Mouse (Mus musculus): Measurements from ENCODE around the gene Nono.
A peak's percentile ranks its signal among the peaks of the same experiment; 100 is the strongest.

Nono gene

GRCm38 (mm10) chrX:101429142-101429949, at the start of gene Nono:
TSS of gene Nono (plus strand) at chrX:101429318.
- DNase-seq (ENCODE audit: low read depth, low spot score), result peak; percentile 97

DNA sequence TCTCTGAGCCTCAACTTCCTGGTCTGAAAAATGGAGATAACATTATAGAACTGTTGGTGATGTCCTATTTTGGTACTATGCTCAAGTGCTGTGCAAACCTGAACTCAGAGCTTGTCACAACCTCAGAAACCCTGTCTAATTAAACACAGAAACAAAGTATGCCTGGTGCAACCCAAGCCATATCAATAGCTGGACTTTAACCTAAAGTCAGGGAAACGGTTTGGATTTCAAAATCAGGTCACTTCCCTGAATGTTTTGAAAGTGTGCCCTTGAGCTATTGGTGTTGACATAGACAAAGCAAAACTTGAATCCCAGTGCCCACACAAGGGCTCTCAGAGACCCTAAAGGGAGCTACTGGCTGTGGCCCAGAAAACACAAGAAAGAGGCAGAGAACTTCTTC, 49.4 kb upstream of the Nono start:
- no peak for DNase-seq (ENCODE audit: low read depth, low spot score)

DNA sequence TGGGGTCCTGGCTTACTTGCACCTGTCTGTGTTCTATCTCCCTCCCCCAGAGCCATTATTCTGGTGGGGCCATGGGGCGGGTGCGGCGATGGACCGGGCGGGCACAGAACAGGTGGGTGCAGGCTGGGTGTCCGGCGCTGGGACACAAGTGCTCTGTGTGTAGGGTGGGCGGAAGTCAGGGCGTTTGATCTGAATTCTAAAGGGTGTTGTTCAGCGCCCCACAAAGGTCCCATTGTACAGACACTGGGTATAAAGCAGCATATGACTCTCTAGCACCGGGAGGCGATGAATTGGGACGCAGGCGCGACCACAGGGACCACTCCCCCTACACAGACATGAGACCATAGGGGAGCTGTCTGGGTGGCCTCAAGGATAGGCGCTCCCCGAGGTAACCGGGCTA, 45.7 kb upstream of the Nono start:
- DNase-seq (ENCODE audit: low read depth, low spot score), result no peak

DNA sequence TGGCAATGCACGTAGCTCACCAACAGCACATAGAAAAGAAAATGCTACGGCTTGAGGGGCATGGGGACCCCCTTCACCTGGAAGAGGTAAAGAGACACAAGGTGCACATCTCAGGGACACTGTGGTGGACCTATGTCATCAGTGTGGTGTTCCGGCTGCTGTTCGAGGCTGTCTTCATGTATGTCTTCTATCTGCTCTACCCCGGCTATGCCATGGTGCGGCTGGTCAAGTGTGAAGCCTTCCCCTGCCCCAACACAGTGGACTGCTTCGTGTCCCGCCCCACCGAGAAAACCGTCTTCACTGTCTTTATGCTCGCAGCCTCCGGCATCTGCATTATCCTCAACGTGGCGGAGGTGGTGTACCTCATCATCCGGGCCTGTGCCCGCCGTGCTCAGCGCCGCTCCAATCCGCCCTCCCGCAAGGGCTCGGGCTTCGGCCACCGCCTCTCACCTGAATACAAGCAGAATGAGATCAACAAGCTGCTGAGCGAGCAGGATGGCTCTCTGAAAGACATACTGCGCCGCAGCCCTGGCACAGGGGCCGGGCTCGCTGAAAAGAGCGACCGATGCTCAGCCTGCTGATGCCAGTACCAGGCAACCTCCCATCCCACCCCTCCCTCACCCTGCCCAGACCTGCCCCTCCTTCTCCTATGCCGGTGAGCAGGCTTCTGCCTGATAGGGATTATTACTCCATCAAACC, 44.5 kb upstream of the Nono start:
- no peak for DNase-seq (ENCODE audit: low read depth, low spot score)

DNA sequence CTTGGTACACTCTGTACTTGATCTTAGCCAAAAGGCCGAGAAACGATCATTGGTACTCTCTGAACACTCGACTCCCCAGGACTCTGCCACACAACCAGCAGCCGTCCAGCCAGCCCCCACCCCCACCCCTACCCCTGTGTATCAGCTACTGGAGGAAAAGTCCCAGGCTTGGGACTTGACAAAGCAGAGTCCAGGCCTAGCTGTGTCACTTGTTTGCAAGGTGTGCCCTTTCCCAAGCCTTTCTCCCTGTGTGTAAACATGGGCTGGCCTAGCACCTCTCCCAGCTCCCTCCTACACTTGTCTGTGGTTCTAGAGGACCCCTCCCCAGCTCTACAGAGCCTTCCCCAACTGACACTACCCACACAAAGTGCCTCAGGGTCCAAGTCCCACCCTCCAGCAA, 42.9 kb upstream of the Nono start:
- DNase-seq (ENCODE audit: low read depth, low spot score), result no peak

DNA sequence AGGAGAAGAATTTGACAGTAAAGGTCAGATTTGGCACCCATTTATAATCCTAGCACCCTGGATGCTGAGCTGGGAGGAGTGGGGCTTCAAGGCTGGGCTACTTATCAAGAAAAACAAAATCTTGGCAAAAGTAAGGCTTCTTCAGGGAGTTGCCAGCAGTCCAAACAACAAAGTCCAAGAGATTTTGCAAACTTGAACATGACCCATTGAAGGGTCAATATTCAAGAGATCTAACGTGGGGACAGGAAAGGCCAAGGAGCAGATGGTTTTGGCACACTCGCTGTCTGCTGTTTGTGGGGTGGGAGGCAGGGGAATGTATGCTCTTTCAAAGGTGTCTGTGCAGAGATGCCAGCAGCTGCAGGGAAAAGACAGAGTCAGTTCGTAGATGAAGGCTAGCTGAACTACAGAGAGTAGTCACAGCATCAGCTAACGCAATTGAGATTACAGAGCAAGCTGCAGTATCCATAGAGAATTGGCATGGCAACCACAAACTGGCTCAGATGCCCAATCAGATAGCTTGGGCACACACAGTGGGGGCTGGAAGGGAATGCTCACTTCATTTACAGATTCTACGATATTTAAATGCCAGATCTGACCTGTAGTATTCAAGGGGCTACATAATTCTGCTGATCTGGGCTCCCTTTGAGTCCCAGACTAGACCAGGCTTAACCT, 40.1 kb upstream of the Nono start:
- peak; percentile 18 for DNase-seq (ENCODE audit: low read depth, low spot score)

- DNase-seq (ENCODE audit: low read depth, low spot score), result no peak
Measured at GRCm38 (mm10) chrX:101394341-101394740, 34.8 kb upstream of the Nono start.

DNA sequence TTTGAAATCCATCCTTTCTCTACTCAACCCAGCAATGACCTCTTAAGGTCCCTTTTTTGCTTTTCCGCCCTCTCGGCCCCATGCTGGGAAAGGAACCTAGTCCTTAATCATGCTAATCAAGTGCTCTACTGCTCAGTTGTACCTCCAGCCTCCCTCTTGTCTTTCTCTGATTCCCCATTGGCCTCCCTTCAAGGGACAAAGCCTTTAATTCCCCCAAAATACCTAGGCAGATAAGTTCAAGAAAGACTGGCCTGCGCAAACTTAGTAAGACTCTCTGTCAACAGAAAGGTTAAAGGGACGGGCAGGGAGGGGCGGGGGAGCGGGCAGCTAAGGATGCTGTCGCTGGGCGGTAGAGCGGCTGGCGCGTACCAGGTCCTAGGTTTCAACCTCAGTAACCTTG, 32.7 kb upstream of the Nono start:
- DNase-seq (ENCODE audit: low read depth, low spot score), result no peak

- no peak for DNase-seq (ENCODE audit: low read depth, low spot score)
Measured at GRCm38 (mm10) chrX:101418946-101419724, 10.0 kb upstream of the Nono start.

GRCm38 (mm10) chrX:101419725-101420699, 9.1 kb upstream of the Nono start:
- peak; percentile 77 for DNase-seq (ENCODE audit: low read depth, low spot score)

DNA sequence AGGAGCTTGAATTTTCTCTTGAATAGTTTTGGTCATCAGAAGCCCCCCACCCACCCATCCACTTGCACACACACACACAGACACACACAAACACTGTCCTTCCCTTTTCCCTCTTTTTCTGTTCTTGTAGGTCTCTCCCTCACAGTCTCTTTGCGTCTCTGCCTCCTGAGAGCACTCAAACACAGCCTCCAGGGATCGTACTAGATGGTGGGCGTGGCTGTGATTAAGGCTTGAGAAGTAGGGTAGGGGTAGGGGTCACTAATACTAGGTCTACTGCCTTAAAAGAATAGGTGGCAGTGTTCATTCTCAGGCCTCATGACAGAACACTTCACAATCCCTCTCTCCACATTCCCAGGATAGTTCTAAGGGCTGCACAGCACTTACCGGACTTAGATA, 8.4 kb upstream of the Nono start, which contains the start of gene Zmym3:
Zmym3 (minus strand) TSS at position 150 of the 396 bp plus-strand sequence.
- DNase-seq (ENCODE audit: low read depth, low spot score), result no peak

DNA sequence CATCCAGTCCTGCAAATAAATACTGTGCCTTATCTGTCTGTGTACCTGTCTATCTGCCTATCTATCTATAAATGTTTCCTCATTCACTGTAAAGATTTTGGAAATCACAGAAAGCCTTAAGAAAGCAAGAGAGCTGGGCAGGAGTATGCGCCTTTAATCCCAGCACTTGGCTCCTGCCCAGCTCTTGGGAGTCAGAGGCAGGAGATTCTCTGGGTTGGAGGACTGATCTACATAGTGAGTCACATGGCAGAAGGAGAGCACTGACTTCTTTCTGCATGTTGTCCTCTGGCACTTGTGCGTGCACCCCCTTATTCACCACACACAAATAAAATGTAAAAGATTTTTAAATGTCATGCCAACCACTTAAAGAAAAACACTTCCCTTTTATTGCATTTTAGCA, 5.7 kb upstream of the Nono start:
- DNase-seq (ENCODE audit: low read depth, low spot score), result no peak

DNA sequence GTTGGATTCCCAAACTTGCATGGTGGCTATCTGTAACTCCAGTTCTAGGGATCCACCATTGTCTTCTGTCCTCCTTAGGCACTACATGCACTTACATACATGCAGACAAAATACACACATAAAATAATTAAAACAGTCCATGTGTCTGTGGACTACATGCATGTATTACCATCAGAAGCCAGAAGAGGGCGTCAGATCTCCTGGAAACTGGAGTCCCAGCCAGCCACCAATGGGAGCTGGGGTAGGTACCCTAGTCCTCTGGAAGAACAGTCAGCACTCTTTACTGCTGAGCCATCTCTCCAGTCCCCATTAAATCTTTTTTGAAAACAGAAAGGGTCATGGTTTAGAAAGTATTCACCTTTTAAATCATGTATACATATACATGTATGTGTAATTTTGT, 1.3 kb upstream of the Nono start:
- no peak for DNase-seq (ENCODE audit: low read depth, low spot score)

- DNase-seq (ENCODE audit: low read depth, low spot score), result no peak
Measured at GRCm38 (mm10) chrX:101428785-101429141, 355 bp upstream of the Nono start.

GRCm38 (mm10) chrX:101429976-101430375, 858 bp downstream of the Nono start:
- no peak for DNase-seq (ENCODE audit: low read depth, low spot score)

DNA sequence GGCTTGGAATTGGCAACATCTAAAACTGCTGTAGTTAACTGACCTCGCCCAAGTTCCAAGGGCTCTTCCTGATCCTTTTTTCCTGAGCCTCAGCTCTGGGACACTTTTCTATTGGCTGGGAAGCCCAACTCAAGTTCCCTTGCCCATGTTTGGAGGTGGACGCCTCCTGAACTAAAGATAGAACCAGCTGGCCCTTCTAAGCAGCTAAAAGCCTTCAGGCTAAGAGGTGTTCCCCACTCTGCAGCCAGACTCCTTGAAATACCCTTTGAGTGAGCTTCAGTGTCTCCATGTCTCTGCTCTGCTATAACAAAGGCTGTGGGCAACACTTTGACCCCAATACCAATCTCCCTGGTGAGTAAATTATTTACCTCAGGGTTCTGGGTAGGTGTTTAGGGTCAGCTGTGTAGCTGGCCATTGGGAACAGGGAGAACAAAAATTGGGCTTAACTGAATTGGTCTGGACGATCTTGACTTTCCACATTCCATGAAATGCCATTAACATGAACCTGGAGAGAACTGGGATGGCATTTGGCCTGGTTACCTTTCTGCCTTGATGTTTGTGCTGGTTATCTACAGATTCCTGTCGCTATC, 19.9 kb downstream of the Nono start, which contains the start of gene Itgb1bp2:
Itgb1bp2 (plus strand) TSS at position 203 of the 590 bp plus-strand sequence.
- no peak for DNase-seq (ENCODE audit: low read depth, low spot score)

GRCm38 (mm10) chrX:101451147-101451546, 22.0 kb downstream of the Nono start:
- DNase-seq (ENCODE audit: low read depth, low spot score), result no peak

DNA sequence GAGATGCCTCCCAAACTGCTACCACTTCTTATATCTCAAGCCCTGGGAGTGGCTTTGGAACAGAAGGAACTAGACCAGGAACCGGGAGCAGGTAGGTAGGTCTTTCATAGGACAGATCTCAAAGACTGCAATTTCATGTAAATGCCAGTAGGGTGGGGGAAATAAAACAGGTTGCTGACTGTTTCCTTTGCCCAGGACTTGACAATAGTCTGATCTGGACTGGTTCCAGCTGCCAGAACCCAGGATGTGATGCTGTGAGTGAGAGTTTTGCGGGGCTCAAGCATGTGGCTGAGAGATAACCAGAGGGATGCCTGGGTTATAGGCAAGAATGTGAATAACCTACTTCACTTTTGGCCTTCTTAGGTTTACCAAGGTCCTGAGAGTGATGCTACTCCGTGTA, 22.5 kb downstream of the Nono start:
- no peak for DNase-seq (ENCODE audit: low read depth, low spot score)

DNA sequence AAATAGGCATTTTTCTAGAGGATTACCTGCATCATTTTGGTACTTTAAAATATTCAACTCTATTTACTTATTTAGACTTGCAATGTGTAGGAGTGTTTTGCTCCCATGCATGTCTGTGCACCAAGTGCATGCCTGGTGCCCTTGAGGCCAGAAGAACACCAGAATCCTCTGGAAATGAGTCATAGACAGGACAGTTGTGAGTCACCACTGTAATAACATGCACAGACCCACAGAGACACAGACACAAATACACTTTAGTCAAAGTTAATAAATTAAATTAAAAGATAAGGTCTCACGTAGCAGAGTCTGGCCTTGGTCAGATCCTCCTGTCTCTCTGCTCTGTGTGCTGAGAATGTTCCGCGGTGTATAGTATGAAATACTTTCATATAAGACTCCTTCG, 43.1 kb downstream of the Nono start:
- DNase-seq (ENCODE audit: low read depth, low spot score), result no peak
